ENCODE assay signal across 8 mouse cellular contexts in genomic region chr16:55934453-55935037, GRCm38 (mm10). TPM values are rescaled to one million over a fixed set of nuclear protein-coding genes. Genes with fewer than 3 reads are reported as not detected.
DNase-seq lines count a peak whose midpoint lies in the region; ATAC-seq and TF ChIP-seq lines count a peak whose summit lies in the region.

Gene Cep97, minus strand, starts transcription at chr16:55934855.

- no peak for TF ChIP-seq CTCF in G1E (IDR thresholded peaks at IDR 0.05; ENCODE audit: low read depth, low read length)

- ATAC-seq in G1E (ENCODE audit: extremely low read depth, insufficient number of reproducible peaks, low FRiP score, poor library complexity, severe bottlenecking), result peak; percentile 97
- peak; percentile 99 for ATAC-seq in forebrain, embryonic 16.5 days
- ATAC-seq in lung, embryonic 15.5 days (ENCODE audit: borderline replicate concordance, extremely low read depth, low FRiP score, low TSS enrichment), result peak; percentile 99

- peaks cover 23% of the 10 kb centered on the region for H3K4me1 ChIP-seq in G1E (ENCODE audit: insufficient read depth, low read depth, low read length)
- peaks cover 6% of the 10 kb centered on the region; the same call in 1 of the 2 replicates for H3K4me1 ChIP-seq in forebrain, embryonic 16.5 days (replicated peaks; ENCODE audit: control insufficient read depth, insufficient read depth, low read length)
- 0 out of 2 replicates have a peak, but pooled peaks cover 4% of the 10 kb centered on the region for H3K4me1 ChIP-seq in lung, embryonic 15.5 days

- H3K4me3 ChIP-seq in G1E (ENCODE audit: low read depth, low read length), result peak within 1 kb of the TSS; percentile 78
- peak within 1 kb of the TSS; percentile 61 for H3K4me3 ChIP-seq in forebrain, embryonic 16.5 days (replicated peaks; ENCODE audit: low read length)
- H3K4me3 ChIP-seq in lung, embryonic 15.5 days, result peak within 1 kb of the TSS; percentile 68

- H3K27ac ChIP-seq in forebrain, embryonic 16.5 days (ENCODE audit: low read length), result peak within 1 kb of the TSS; percentile 72
- H3K27ac ChIP-seq in lung, embryonic 15.5 days, result peak within 1 kb of the TSS; percentile 63; the same call in 1 of the 2 replicates

- no peaks in the 10 kb centered on the region for H3K9me3 ChIP-seq in G1E (replicated peaks)
- H3K9me3 ChIP-seq in forebrain, embryonic 16.5 days (ENCODE audit: control insufficient read depth, low read length), result no peaks in the 10 kb centered on the region
- no peaks in the 10 kb centered on the region for H3K9me3 ChIP-seq in lung, embryonic 15.5 days

- peak within 1 kb of the TSS; percentile 72 for H3K4me2 ChIP-seq in forebrain, embryonic 16.5 days (ENCODE audit: low read length)
- H3K4me2 ChIP-seq in lung, embryonic 15.5 days, result peak within 1 kb of the TSS; percentile 83

- peaks cover 24% of the 10 kb centered on the region for H3K36me3 ChIP-seq in G1E (replicated peaks)
- H3K36me3 ChIP-seq in forebrain, embryonic 16.5 days (ENCODE audit: control insufficient read depth, insufficient read depth), result no peaks in the 10 kb centered on the region
- H3K36me3 ChIP-seq in lung, embryonic 15.5 days, result 0 out of 2 replicates have a peak, but pooled peaks cover under 1% of the 10 kb centered on the region

- H3K27me3 ChIP-seq in G1E (ENCODE audit: insufficient read depth, low read length), result no peaks in the 10 kb centered on the region
- no peaks in the 10 kb centered on the region for H3K27me3 ChIP-seq in forebrain, embryonic 16.5 days (replicated peaks; ENCODE audit: control insufficient read depth, insufficient read depth, low read length)
- H3K27me3 ChIP-seq in lung, embryonic 15.5 days, result no peaks in the 10 kb centered on the region

- peak within 1 kb of the TSS; percentile 78 for H3K9ac ChIP-seq in forebrain, embryonic 16.5 days (replicated peaks; ENCODE audit: low read depth, low read length)
- peak within 1 kb of the TSS; percentile 68 for H3K9ac ChIP-seq in lung, embryonic 15.5 days

- WGBS in forebrain, embryonic 16.5 days, result 0% methylated on average over 24 of the region's 24 CpGs
- WGBS in lung, embryonic 15.5 days, result under 1% methylated on average over 24 of the region's 24 CpGs

- peak; percentile 74 for DNase-seq in G1E (ENCODE audit: low spot score)
- peak; percentile 90 to 97 for DNase-seq in cerebellum, adult 18-20 months
- peak; percentile 87 for DNase-seq in heart, postnatal 4 days
- DNase-seq in layer of hippocampus, adult 8-10 months (ENCODE audit: low spot score in 2 of 2), result peak; percentile 94 to 95
- peak; percentile 87 for DNase-seq in ovary, adult 18-20 months (ENCODE audit: low spot score)
- DNase-seq in thymus, postnatal 0 days (ENCODE audit: low spot score), result peak; percentile 96

RNA-seq across cellular contexts. Expression of gene Cep97, which starts in this region (rescaled TPM):
- total RNA-seq in G1E (2014; fragmentation: Nextera tagmentation) (17.4 and 17.6 TPM in 2 replicates), G1E (2017) (17.3 and 24.6 TPM in 2 replicates)
- 5.8 and 11.4 TPM in 2 replicates for polyA plus RNA-seq in G1E (2012)
- polyA plus RNA-seq in forebrain, embryonic 16.5 days (2015; fragmentation: Nextera tagmentation; extraction: Ambion mirVana), result 17.5 and 19.4 TPM in 2 replicates
- total RNA-seq in heart, postnatal 4 days (2021), result 1 to 10 TPM; 4.7 to 6.3 TPM
- total RNA-seq in layer of hippocampus, adult 8-10 months (2022), result 10 to 100 TPM; 16.4 to 21.1 (median 18.9) TPM
- 9.7 and 10.7 TPM in 2 replicates for polyA plus RNA-seq in lung, embryonic 15.5 days (2015; fragmentation: Nextera tagmentation; extraction: Ambion mirVana)
- polyA plus RNA-seq in thymus, postnatal 0 days (2015; fragmentation: Nextera tagmentation; extraction: Ambion mirVana), result 46.4 and 52.7 TPM in 2 replicates

Comparison
In these comparisons a context has a peak if more than half of its experiments do, and no peak if none do; other contexts are left out.
1. Peak in every context shown above with its lines: DNase-seq, ATAC-seq, H3K4me3 ChIP-seq and H3K27ac ChIP-seq.